Mouse (Mus musculus) heart, postnatal 10 days (tissue): Measurements from ENCODE around the gene Camk2g. TPM values are rescaled to one million over a fixed set of nuclear protein-coding genes. Genes with fewer than 3 reads are reported as not detected.

Experiments used
- DNase-seq, 2 experiments: peaks; one replicate each; pipeline ENCODE4 v3.0.0; 2021
- intact Hi-C: fragments of 180-260 bp; cut with DNase I; formaldehyde crosslinking; loops from one replicate; pipeline ENCODE4 v1.15.1; 2025
- total RNA-seq, 2 experiments: library from RNA; stranded (reverse); gene quantifications; 2 replicates each; pipeline ENCODE4 v1.2.3; 2021

The Camk2g gene
- total RNA-seq, 2 experiments from 2014 or later, result 48.5 to 59.8 TPM

DNA sequence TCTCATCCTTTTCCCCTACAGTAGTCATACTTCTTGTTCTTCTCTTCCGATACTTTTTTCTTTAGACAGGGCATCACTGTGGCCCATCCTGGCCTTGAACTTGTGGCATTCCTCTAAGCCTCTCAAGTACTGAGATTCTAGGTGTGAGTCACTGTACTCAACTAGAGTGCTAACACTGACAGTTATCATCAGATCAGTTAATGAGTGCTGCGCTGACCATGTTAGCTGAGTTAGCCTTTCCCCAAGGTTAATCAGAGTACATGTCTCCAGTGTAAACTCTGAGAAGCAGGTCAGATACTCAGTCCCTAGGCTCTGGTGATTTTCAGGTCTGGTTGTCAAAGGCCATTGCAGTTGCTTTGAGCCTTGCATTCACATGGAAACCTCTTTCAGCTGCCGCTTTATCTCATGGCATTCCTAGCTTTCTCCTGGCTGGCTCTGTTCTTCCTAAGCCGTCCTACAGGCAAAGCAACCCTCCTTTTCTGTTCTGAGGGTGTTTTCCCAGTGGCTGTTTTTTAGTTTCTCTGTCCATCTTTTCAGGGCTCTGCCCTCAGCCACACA, 44.3 kb downstream of the Camk2g start:
- no peak for DNase-seq
- intact Hi-C loops, result no loop called here

GRCm38 (mm10) chr14:20748388-20748787, 45.5 kb downstream of the Camk2g start:
- DNase-seq, result no peak
- intact Hi-C loops, result no loop called here

DNA sequence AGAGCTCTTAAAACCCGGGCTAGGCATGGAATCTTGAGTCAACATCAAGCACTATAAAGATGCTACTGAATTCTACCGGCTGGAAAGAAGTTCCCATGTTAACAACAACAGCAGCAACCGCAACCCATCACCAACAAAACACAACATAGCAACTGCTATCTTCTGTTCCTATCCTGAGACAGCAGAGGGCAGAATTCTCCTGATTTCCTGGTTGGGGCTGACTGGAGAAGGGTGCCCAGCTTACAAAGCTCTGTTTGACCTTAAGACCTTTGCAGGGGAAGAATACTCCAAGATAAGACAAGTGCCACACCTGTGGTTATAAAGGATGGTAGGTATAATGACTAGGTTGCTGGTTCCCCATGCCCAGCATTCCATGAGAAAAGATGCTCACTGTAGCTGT, 47.0 kb downstream of the Camk2g start:
- no peak for DNase-seq
- intact Hi-C loops, result no loop called here

DNA sequence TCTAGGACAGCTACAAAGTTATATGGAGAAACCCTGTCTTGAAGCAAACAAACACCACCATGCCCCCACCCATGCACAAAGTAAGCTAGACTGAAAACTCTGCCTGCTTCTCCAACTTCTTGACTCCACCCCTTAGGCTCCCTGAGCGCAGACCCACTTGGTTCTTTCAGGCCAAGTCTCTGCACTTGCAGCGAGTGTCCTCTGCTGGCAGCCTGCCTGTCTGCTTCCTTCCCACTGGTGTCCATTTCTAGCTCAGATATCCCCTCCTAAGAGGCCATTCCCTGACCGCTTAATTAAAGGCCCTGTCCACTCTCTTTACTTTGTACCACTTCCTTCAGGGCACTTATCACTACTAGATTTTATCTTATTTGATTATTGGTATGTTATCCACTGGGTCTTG, 50.3 kb downstream of the Camk2g start:
- no peak for DNase-seq

GRCm38 (mm10) chr14:20741301-20741700, 52.6 kb downstream of the Camk2g start:
- no peak for DNase-seq
- intact Hi-C loops, result no loop called here

More for the DNA sequence above, 50.3 kb downstream of the Camk2g start:
- intact Hi-C loops, result no loop called here

- no peak for DNase-seq
- intact Hi-C loops, result no loop called here
Measured at GRCm38 (mm10) chr14:20738511-20738910, 55.4 kb downstream of the Camk2g start.

DNA sequence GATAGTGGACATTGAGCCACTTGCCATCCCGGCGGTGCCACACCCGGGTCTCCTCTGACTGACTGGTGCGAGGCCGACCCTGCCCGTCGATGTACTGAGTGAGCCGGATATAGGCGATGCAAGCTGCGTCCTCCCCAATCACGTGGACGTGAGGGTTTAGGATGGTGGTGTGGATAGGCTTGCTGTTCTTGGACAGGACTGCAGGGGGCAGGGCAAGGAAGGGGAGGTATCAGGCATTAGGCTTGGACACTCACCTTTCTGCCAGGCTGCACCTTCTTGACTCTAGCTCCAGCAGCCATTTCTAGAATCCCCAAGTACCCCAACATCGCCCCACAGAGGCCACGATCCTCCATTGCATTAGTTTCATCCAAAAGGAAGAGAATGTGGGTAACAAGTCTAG, 56.6 kb downstream of the Camk2g start:
- intact Hi-C loops, result loop anchor here (2.0 kb wide), 1 partner anchor 61 kb away; no protein-coding TSS in a partner anchor
- peak; percentile 72 to 81 for DNase-seq

- DNase-seq, result no peak
- intact Hi-C loops, result loop anchor here (2.0 kb wide), 1 partner anchor 63 kb away; no protein-coding TSS in a partner anchor
Measured at GRCm38 (mm10) chr14:20735892-20736390, 57.9 kb downstream of the Camk2g start.

GRCm38 (mm10) chr14:20735052-20735451, 58.8 kb downstream of the Camk2g start:
- intact Hi-C loops, result no loop called here
- no peak for DNase-seq

- peak; percentile 91 to 93 for DNase-seq
- intact Hi-C loops, result no loop called here
Measured at GRCm38 (mm10) chr14:20733952-20734774, 59.7 kb downstream of the Camk2g start, which contains the start of gene Ndst2. Gene Ndst2, minus strand, starts transcription at chr14:20734562.

DNA sequence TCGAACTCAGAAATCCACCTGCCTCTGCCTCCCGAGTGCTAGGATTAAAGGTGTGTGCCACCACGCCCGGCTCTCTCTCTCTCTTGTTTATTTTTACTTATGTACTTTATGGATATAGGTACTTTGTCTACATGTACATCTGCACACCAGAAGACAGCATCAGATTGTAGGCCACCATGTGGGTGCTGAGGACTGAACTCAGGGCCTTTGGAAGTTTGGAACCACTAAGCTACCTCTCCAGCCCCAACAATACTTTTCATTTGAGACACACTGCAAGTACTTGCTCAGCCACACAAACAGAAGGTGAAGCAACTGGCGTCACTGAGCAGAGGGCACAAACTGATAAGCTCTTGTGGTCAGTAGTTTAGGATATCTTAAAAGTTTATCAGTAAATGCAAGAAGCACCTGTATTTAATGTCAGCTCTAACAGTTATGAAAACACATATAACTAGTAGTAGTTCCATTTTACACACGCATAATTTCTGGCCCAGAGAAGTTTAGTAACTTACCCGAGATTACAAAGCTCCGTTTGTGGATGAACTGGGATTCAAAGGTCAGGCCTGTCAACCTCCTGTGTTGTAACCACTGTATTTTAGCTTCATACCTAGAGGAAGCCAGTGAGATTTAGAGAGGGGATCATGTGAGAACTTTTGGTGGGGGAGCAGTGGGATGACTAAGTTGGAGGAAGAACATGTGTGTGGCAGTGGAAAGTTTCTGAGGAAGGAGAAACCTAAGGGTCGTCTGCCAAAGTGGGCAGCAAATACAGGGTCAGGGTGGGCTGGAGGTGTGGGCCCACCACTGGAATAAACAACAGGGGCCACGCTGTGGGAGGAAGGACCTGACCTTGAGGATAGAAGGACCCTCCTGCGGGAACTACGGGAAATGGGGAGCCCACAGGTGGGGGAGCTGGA, 60.6 kb downstream of the Camk2g start:
- intact Hi-C loops, result no loop called here
- DNase-seq, result no peak

DNA sequence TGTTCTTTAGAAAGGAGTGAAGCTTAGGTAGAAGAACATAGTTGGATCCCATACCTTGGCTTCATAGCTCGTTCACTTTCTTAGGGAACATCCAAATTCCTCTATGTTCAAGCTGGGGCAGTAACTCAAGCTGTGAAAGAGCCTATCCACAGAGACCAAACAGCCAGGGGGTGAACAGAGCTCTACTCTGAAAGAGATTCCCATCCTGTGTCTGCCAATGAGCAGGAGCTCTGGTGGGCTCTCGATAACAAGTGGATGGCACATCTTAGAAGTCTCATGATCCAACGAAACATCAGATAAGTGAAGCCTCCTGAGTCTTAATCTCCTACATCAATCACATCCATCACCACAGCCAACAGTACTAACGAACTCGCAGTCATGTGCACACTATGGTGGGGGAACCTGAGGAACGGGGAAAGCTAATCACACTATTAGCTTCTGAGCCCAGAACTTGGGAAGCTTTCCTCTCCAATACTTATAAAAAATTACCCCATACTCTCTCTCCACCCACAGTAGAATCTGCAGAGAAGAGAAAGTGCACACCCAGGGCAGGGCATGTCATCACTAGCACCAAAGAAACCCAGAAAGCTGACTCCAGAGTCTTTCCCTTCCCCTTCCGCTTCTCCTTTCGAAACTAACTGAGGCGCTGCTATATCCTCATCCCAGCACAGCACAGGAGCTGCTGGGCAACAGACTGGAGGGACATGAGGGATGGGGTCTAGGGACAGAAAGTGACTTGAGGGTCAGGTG, 62.9 kb downstream of the Camk2g start:
- no peak for DNase-seq
- intact Hi-C loops, result no loop called here

- intact Hi-C loops, result no loop called here
- DNase-seq, result no peak
Measured at GRCm38 (mm10) chr14:20729871-20730270, 64.0 kb downstream of the Camk2g start.

DNA sequence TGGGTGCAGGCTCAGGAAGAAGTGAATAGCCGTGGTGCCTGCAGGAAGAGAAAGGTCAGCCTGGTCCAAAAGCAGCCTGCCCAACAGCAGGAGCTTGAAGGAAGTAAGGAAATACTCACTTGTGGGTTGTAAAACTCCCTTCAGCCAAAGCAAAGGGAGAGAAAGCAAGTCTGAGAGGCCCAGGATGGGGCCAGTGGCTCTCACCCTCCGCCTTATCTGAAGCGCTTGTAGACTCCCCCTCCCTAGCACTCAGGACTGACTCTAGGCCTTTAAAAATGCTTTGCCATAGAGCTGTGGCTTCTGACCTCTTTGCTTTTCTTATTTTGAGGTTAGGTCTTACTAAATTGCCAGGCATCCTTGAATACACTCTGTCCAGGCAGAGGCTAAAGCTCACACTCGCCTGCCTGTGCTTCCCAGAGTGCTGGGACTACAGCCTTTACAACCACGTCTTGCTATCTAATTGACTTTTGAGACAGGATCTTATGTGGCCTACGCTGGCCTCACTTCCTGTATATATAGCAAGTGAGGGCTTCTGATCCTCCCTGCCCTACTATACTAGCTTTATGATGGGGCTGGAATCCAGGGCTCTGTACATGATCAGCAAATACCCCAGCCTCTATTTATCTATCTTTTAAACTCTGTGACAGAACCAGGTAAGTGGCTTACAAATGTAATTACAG, 68.1 kb downstream of the Camk2g start:
- intact Hi-C loops, result loop anchor here (2.0 kb wide), 1 partner anchor 15 kb away; no protein-coding TSS in a partner anchor

DNA sequence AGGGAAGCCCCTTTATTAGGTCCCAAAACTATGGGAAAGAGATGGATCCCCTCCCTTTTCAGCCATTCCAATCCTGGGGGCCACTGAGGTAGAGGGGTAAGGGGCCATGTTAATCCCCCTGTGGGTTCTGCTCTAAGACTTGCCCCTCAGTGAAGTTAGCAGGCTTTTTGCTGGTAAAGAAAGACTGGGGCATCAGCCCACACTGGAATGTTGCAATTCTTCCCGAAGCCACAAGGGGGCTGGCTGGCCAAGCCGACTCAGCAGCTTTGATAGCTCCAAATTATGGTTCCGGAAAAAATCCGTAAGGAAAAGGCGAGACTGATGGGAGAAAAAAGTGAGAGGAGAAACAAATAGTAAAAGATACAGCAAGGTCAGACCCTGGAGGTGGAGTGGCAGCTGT, 69.8 kb downstream of the Camk2g start:
- DNase-seq, result peak; percentile 78 to 85
- intact Hi-C loops, result no loop called here

More for the DNA sequence above, 68.1 kb downstream of the Camk2g start:
- DNase-seq, result no peak

GRCm38 (mm10) chr14:20723006-20723405, 70.9 kb downstream of the Camk2g start:
- DNase-seq, result no peak
- intact Hi-C loops, result no loop called here

DNA sequence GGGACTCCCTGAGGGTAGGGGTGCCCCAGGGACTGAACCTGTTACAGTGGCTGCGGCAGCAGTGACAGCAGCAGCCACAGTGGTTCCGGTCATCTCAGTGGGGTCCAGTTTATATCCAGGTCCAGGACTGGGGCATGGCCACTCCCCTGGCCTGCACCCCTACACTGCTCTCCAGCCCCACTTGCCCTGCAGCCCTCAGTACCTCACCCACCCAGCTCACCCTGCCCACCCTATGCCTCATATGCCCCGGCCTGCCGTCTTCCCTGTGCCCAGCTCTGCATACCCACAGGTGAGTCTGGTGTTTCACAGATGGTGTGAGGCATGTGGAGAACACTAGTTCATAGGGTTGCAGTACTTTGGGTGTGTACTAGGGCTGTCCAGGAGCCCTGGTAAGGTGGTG, 72.5 kb downstream of the Camk2g start:
- intact Hi-C loops, result no loop called here
- DNase-seq, result no peak

DNA sequence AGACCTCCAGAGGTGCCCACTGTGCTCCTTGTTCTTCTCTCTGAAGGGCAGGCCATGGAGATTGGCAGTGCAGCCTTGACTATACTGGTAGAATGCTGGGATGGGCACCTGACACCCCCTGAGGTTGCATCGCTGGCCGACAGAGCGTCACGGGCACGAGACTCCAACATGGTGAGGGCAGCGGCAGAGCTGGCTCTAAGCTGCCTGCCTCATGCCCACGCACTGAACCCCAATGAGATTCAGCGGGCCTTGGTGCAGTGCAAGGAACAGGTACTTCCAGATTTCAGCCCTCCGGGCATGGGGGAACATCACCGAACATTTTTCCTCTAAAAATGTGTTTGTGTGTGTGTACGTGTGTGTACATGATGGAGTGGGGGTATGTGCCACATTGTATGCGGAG, 74.1 kb downstream of the Camk2g start:
- intact Hi-C loops, result no loop called here

GRCm38 (mm10) chr14:20718443-20718842, 75.4 kb downstream of the Camk2g start:
- DNase-seq, result no peak
- intact Hi-C loops, result no loop called here

More for the DNA sequence above, 74.1 kb downstream of the Camk2g start:
- no peak for DNase-seq
